Mouse (Mus musculus) embryonic facial prominence, embryonic 14.5 days (tissue): ENCODE measurements at regions not wholly inside any gene's neighbourhood (a gene's known extent, or its start where the extent isn't known, plus 50 kb on each side); places are given as distances from the start of the nearest gene placed in this dataset.
A peak's percentile ranks its signal among the peaks of the same experiment; 100 is the strongest.
"Not testable (repeated sequence)": the region's sequence is repeated elsewhere in the genome, so short reads cannot be mapped to it uniquely, and the experiment has no call there.

ENCODE experiments used
- ATAC-seq: fragments of 200-750 bp; cut with Nextera tagmentation; 2 replicates; pipeline ENCODE4 v1.8.0; 2017; ENCODE audit warnings: low read depth, moderate number of reproducible peaks, moderate TSS enrichment
- DNase-seq: peaks from one replicate; pipeline ENCODE4 v3.0.0-alpha.2; 2015; ENCODE audit warnings: low spot score
- H3K27ac ChIP-seq: fragments of 300-500 bp; sonication (generic); replicated peaks from 2 replicates; pipeline ENCODE4 v1.5.1; 2014; ENCODE audit warnings: low read depth, mild to moderate bottlenecking, low read length, moderate library complexity
- H3K27me3 ChIP-seq: fragments of 300-500 bp; sonication (generic); replicated peaks from 2 replicates; pipeline ENCODE4 v1.6.1; 2014; ENCODE audit warnings: low read length; ENCODE audit not compliant: control insufficient read depth, insufficient read depth
- H3K36me3 ChIP-seq: fragments of 300-500 bp; sonication (generic); 2 replicates; pipeline ENCODE4 v1.6.1; 2014; ENCODE audit warnings: low read length, mixed read lengths; ENCODE audit not compliant: control insufficient read depth, insufficient read depth
- H3K4me1 ChIP-seq: fragments of 300-500 bp; sonication (generic); 2 replicates; pipeline ENCODE4 v1.6.1; 2014; ENCODE audit warnings: antibody characterized with exemption, low read length; ENCODE audit not compliant: control insufficient read depth, insufficient read depth
- H3K4me2 ChIP-seq: fragments of 300-500 bp; sonication (generic); 2 replicates; pipeline ENCODE4 v1.6.1; 2014; ENCODE audit warnings: low read depth, mild to moderate bottlenecking, low read length, moderate library complexity, mixed read lengths
- H3K4me3 ChIP-seq: fragments of 300-500 bp; sonication (generic); 2 replicates; pipeline ENCODE4 v1.5.1; 2014; ENCODE audit warnings: low read depth, mild to moderate bottlenecking, low read length
- H3K9ac ChIP-seq: fragments of 300-500 bp; sonication (generic); 2 replicates; pipeline ENCODE4 v1.6.1; 2014; ENCODE audit warnings: low read depth, mild to moderate bottlenecking, low read length, moderate library complexity, mixed read lengths
- H3K9me3 ChIP-seq: fragments of 300-500 bp; sonication (generic); 2 replicates; pipeline ENCODE4 v1.6.1; 2016; ENCODE audit warnings: low read length; ENCODE audit not compliant: control insufficient read depth
- WGBS: fragments of 180-500 bp; shearing (Covaris S2); extraction: QIAGEN DNeasy Blood & Tissue Kit; methylation state at CpG from one replicate; pipeline ENCODE4 v1.1.7; 2014; 5-methylcytosine and 5-hydroxymethylcytosine counted together

DNA sequence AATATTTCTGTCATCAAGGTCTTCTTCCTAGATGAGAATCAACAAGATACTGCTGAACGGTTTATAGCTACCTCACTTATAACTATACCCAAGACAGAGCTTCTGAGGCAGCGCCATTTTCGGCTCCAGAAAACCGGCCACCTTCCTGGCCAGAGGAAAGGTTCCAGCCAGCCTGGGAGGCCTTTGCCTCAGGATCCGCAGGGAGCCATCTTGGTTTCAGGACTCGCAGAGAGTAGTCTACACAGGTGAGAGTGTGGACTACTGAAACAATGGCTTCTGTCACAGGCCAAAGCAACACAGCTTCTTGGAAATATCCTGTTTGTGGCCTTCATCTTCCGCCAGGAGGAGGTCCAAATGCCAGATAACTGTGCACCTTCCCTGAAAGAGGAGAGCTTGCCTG is 447.5 kb downstream of the Kcnt2 start:
- H3K9ac ChIP-seq = no peak overlapping the region
- H3K27me3 ChIP-seq = no peaks in the 10 kb centered on the region
- no peak overlapping the region for H3K4me2 ChIP-seq
- 87% methylated on average over 7 of the region's 7 CpGs for WGBS
- no peak for DNase-seq
- ATAC-seq = no peak
- no peaks in the 10 kb centered on the region for H3K9me3 ChIP-seq
- H3K27ac ChIP-seq = no peak overlapping the region
- H3K4me3 ChIP-seq = no peak overlapping the region
- no peaks in the 10 kb centered on the region for H3K4me1 ChIP-seq
- no peaks in the 10 kb centered on the region for H3K36me3 ChIP-seq

GRCm38 (mm10) chr1:140730189-140730588 is 484.2 kb downstream of the Kcnt2 start:
- Histone ChIP-seq H3K9me3 (no peaks in the 10 kb centered on the region), H3K9ac (no peak overlapping the region), H3K27ac (no peak overlapping the region), H3K4me2 (no peak overlapping the region), H3K36me3 (no peaks in the 10 kb centered on the region), H3K27me3 (no peaks in the 10 kb centered on the region), H3K4me1 (no peaks in the 10 kb centered on the region), H3K4me3 (no peak overlapping the region)
- ATAC-seq (no peak), DNase-seq (no peak)
- 90% methylated on average over 1 of the region's 1 CpGs for WGBS

GRCm38 (mm10) chr1:140739001-140739728 is 493.2 kb downstream of the Kcnt2 start:
- Histone ChIP-seq H3K9me3 (no peaks in the 10 kb centered on the region), H3K4me1 (no peaks in the 10 kb centered on the region), H3K9ac (no peak overlapping the region), H3K4me2 (no peak overlapping the region), H3K4me3 (no peak overlapping the region), H3K27ac (no peak overlapping the region), H3K27me3 (no peaks in the 10 kb centered on the region), H3K36me3 (no peaks in the 10 kb centered on the region)
- DNase-seq (peak; percentile 31), ATAC-seq (no peak)
- WGBS = 22% methylated on average over 3 of the region's 3 CpGs

DNA sequence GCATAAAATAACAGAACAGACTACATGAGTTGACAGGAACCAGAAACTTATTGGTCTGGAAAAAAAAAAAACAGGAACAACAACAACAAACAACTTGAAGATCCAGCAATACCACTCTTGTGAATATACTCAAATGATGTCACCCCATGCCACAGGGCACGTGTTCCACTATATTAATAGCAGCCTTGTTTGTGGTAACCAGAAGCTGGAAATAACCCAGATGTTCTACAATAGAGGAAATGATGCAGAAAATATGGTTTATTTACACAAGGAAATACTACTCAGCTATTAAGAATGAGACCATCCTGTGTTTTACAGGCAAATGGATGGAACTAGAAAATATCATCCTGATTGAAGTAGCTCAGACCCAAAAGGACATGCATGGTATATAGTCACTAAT is 494.1 kb downstream of the Kcnt2 start:
- Histone ChIP-seq H3K27ac (no peak overlapping the region), H3K27me3 (no peaks in the 10 kb centered on the region), H3K4me3 (no peak overlapping the region), H3K4me2 (no peak overlapping the region), H3K36me3 (no peaks in the 10 kb centered on the region), H3K9me3 (no peaks in the 10 kb centered on the region), H3K9ac (no peak overlapping the region), H3K4me1 (no peaks in the 10 kb centered on the region)
- ATAC-seq = no peak
- no peak for DNase-seq
- 51% methylated on average over 1 of the region's 1 CpGs for WGBS

DNA sequence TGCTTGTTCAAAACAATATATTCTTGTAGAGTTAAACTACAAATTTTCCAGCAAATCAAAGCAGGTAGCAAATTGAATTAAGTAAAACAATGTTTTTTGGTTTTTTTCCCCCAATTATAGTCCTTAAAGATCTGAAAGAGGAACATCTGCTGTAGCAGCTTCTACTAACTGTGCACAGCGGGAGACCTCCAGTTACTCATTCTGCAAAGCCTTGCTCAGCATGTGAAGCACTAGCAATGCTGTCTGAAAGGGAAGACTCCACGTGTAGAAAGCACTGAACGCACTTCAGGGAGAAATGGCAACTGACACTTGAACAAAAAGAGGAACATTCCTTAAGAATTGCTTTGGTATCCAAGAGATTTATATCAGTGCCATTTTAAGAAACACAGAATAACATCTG is 502.1 kb downstream of the Kcnt2 start:
- Histone ChIP-seq H3K4me1 (no peaks in the 10 kb centered on the region), H3K27ac (no peak overlapping the region), H3K4me2 (no peak overlapping the region), H3K9me3 (no peaks in the 10 kb centered on the region), H3K27me3 (no peaks in the 10 kb centered on the region), H3K4me3 (no peak overlapping the region), H3K36me3 (no peaks in the 10 kb centered on the region), H3K9ac (no peak overlapping the region)
- ATAC-seq (no peak), DNase-seq (peak; percentile 52)
- WGBS = 10% methylated on average over 3 of the region's 3 CpGs

DNA sequence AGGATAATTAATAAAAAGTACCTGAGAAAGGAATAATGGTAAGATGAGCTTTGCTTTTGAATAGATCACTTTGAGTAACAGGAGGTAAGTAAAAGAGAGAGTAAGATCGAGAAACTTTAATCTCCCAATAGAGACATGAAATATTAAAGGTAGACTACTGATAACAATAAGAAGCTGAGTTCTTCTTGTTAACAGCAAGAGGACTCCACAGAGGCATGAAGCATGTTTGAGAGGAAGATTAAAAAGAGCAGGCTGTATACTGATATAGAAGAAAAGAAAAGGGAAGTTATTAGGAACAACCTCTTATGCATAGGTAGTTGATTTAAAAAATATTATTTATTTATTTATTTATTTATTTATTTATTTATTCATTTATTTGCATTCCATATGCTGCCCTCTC is 519.9 kb downstream of the Kcnt2 start:
- Histone ChIP-seq H3K4me2 (no peak overlapping the region), H3K9me3 (no peaks in the 10 kb centered on the region), H3K4me1 (no peaks in the 10 kb centered on the region), H3K9ac (no peak overlapping the region), H3K27me3 (no peaks in the 10 kb centered on the region), H3K4me3 (no peak overlapping the region), H3K36me3 (no peaks in the 10 kb centered on the region), H3K27ac (no peak overlapping the region)
- WGBS = 91% methylated on average over 1 of the region's 1 CpGs
- no peak for DNase-seq
- ATAC-seq = no peak

DNA sequence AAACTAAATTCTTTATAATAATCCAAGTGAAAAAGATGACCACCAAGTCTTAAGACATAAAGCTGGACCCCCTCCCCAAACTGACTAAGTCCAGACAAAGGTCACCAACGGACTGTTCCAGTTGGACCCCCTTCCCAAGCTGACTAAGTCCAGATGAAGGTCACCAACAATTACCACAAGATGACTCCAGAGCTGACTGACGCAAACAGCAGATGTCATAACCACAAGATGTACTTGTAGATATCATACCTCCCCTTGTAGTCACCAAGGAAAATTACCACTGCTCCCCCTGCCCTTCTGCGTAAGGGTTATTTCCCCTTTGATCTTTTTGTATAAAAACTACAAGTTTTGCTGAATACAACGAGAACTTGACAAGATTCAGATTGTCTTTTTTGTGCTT is 527.8 kb downstream of the Kcnt2 start:
- H3K27ac ChIP-seq, DNase-seq, H3K27me3 ChIP-seq, H3K9ac ChIP-seq, H3K4me2 ChIP-seq, H3K4me1 ChIP-seq, ATAC-seq, H3K9me3 ChIP-seq, H3K4me3 ChIP-seq, H3K36me3 ChIP-seq: not testable (repeated sequence)
- WGBS = 66% methylated on average over 4 of the region's 4 CpGs

DNA sequence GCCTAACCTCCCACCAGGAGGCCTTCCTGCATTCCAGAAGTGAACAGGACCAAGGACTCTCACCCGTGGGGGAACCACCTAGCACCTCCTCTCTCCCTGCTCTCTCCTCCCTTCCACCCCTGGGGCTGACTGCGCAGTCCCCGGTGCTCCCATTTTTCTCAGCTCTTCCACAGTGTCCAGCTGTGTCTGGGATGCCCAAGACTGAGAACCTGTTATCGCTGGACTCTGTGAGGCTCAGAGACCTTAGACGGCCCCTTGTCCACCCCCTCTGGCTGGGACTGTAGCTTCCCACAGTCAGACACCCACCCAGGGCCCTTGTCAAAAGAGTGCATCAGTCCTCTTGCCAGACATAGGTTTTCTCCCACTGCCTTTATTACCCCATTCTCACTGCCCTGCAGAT is 564.2 kb downstream of the Kcnt2 start:
- WGBS = 82% methylated on average over 5 of the region's 5 CpGs
- H3K36me3 ChIP-seq = no peaks in the 10 kb centered on the region
- H3K4me2 ChIP-seq = no peak overlapping the region
- H3K9me3 ChIP-seq = no peaks in the 10 kb centered on the region
- DNase-seq = no peak
- ATAC-seq = no peak
- no peak overlapping the region for H3K9ac ChIP-seq
- no peak overlapping the region for H3K27ac ChIP-seq
- H3K27me3 ChIP-seq = no peaks in the 10 kb centered on the region
- no peaks in the 10 kb centered on the region for H3K4me1 ChIP-seq
- no peak overlapping the region for H3K4me3 ChIP-seq

DNA sequence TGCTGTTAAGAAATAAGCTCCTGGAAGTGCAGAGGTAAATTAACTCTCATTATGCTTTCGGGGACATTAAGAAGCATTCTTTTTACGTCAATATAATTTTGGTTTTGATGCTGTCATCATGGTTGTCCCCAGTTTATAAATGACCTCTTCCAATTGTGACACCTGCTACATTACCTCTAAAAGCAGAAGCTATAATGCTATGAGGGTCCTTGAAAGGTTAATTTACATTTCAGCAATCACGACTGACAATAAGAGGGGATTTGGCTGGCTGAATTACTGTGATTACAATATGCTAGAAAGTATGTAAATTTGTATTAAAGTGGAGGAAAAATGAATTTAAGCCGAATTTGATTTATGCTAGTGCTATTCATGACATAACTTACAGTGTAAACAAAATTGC is 592.8 kb downstream of the Kcnt2 start:
- 75% methylated on average over 4 of the region's 4 CpGs for WGBS
- DNase-seq (no peak), ATAC-seq (no peak)
- Histone ChIP-seq H3K4me3 (no peak overlapping the region), H3K27ac (no peak overlapping the region), H3K4me2 (no peak overlapping the region), H3K36me3 (no peaks in the 10 kb centered on the region), H3K27me3 (no peaks in the 10 kb centered on the region), H3K4me1 (no peaks in the 10 kb centered on the region), H3K9me3 (no peaks in the 10 kb centered on the region), H3K9ac (no peak overlapping the region)
